Mouse (Mus musculus) stomach, embryonic 14.5 days (tissue): Measurements from ENCODE around the gene Ccne1. TPM values are rescaled to one million over a fixed set of nuclear protein-coding genes. Genes with fewer than 3 reads are reported as not detected.
A peak's percentile ranks its signal among the peaks of the same experiment; 100 is the strongest.
"Not testable (repeated sequence)": the region's sequence is repeated elsewhere in the genome, so short reads cannot be mapped to it uniquely, and the experiment has no call there.

Experiments used
- ATAC-seq: fragments of 200-750 bp; cut with Nextera tagmentation; 2 replicates; pipeline ENCODE4 v1.8.0; 2017; ENCODE audit warnings: low read depth, moderate TSS enrichment; ENCODE audit not compliant: insufficient number of reproducible peaks, insufficient read depth, low FRiP score
- H3K27ac ChIP-seq: fragments of 300-500 bp; sonication (generic); 2 replicates; pipeline ENCODE4 v1.5.1; 2014; ENCODE audit warnings: mild to moderate bottlenecking, low read length, moderate library complexity, mixed read lengths
- H3K27me3 ChIP-seq: fragments of 300-500 bp; sonication (generic); 2 replicates; pipeline ENCODE4 v1.6.1; 2014; ENCODE audit warnings: low read length, control low read depth, mixed read lengths; ENCODE audit not compliant: control insufficient read depth, insufficient read depth
- H3K36me3 ChIP-seq: fragments of 300-500 bp; sonication (generic); 2 replicates; pipeline ENCODE4 v1.6.1; 2014; ENCODE audit warnings: mild to moderate bottlenecking, control low read depth, low read length, moderate library complexity, mixed read lengths; ENCODE audit not compliant: control insufficient read depth, insufficient read depth
- H3K4me1 ChIP-seq: fragments of 300-500 bp; sonication (generic); 2 replicates; pipeline ENCODE4 v1.6.1; 2014; ENCODE audit warnings: low read length, control low read depth, mixed read lengths; ENCODE audit not compliant: control insufficient read depth, insufficient read depth
- H3K4me2 ChIP-seq: fragments of 300-500 bp; sonication (generic); replicated peaks from 2 replicates; pipeline ENCODE4 v1.6.1; 2014; ENCODE audit warnings: low read depth, low read length, control low read depth
- H3K4me3 ChIP-seq: fragments of 300-500 bp; sonication (generic); 2 replicates; pipeline ENCODE4 v1.5.1; 2014; ENCODE audit warnings: low read depth, low read length, control low read depth
- H3K9ac ChIP-seq: fragments of 300-500 bp; sonication (generic); replicated peaks from 2 replicates; pipeline ENCODE4 v1.6.1; 2014; ENCODE audit warnings: low read depth, mild to moderate bottlenecking, control low read depth, low read length, moderate library complexity, mixed read lengths
- H3K9me3 ChIP-seq: fragments of 300-500 bp; sonication (generic); 2 replicates; pipeline ENCODE4 v1.6.1; 2016; ENCODE audit warnings: low read depth, low read length, control low read depth; ENCODE audit not compliant: control insufficient read depth
- WGBS: fragments of 180-500 bp; shearing (Covaris S2); extraction: QIAGEN DNeasy Blood & Tissue Kit; methylation state at CpG from one replicate; pipeline ENCODE4 v1.1.7; 2014; 5-methylcytosine and 5-hydroxymethylcytosine counted together
- polyA plus RNA-seq: library from polyadenylated mRNA; unstranded; fragments of >200 nt; fragmentation: Nextera tagmentation; extraction: Ambion mirVana; gene quantifications from 2 replicates; pipeline ENCODE4 v1.2.1, GENCODE M21; 2014

Ccne1 gene
- polyA plus RNA-seq, 1 experiment from 2014 or later: 74.8 TPM

GRCm38 (mm10) chr7:38131186-38131585 lies 23.9 kb upstream of the Ccne1 start:
- Histone ChIP-seq H3K4me2 (no peak overlapping the region), H3K27me3 (no peaks in the 10 kb centered on the region), H3K9me3 (no peaks in the 10 kb centered on the region), H3K4me1 (no peaks in the 10 kb centered on the region), H3K9ac (no peak overlapping the region), H3K36me3 (no peaks in the 10 kb centered on the region), H3K4me3 (no peak overlapping the region), H3K27ac (no peak overlapping the region)
- 33% methylated on average over 5 of the region's 5 CpGs for WGBS
- ATAC-seq: peak; percentile 29; the same call in 1 of the 2 replicates

GRCm38 (mm10) chr7:38129986-38130729 lies 22.8 kb upstream of the Ccne1 start:
- H3K9ac ChIP-seq: no peak overlapping the region
- WGBS: 65% methylated on average over 26 of the region's 26 CpGs
- ATAC-seq: peak; percentile 28; the same call in 1 of the 2 replicates
- H3K36me3 ChIP-seq: no peaks in the 10 kb centered on the region
- no peaks in the 10 kb centered on the region for H3K9me3 ChIP-seq
- H3K4me2 ChIP-seq: no peak overlapping the region
- H3K4me3 ChIP-seq: no peak overlapping the region
- H3K4me1 ChIP-seq: no peaks in the 10 kb centered on the region
- no peaks in the 10 kb centered on the region for H3K27me3 ChIP-seq
- H3K27ac ChIP-seq: no peak overlapping the region

DNA sequence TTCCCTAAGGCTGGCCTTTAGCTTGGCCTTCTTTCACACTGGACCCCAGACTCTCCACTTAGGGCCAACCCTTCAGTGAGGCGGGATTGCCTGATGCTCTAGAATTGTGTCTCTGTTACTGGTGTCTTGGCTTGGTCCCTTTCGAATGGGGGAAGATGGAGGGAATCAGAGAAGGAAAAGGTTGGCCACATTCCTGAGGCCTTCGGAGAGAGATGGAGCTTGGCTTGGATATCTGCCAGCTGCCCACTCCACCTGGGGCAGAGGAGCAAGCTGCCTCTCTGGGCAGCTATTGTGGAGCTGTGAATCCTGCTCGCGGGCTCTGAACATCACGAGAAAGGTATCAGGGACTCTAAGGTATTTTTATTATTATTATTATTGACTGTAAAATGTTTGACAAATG lies 22.2 kb upstream of the Ccne1 start:
- H3K27me3 ChIP-seq: no peaks in the 10 kb centered on the region
- WGBS: 79% methylated on average over 6 of the region's 6 CpGs
- no peak for ATAC-seq
- no peak overlapping the region for H3K4me2 ChIP-seq
- no peaks in the 10 kb centered on the region for H3K9me3 ChIP-seq
- H3K9ac ChIP-seq: no peak overlapping the region
- no peak overlapping the region for H3K27ac ChIP-seq
- no peak overlapping the region for H3K4me3 ChIP-seq
- H3K4me1 ChIP-seq: no peaks in the 10 kb centered on the region
- no peaks in the 10 kb centered on the region for H3K36me3 ChIP-seq

DNA sequence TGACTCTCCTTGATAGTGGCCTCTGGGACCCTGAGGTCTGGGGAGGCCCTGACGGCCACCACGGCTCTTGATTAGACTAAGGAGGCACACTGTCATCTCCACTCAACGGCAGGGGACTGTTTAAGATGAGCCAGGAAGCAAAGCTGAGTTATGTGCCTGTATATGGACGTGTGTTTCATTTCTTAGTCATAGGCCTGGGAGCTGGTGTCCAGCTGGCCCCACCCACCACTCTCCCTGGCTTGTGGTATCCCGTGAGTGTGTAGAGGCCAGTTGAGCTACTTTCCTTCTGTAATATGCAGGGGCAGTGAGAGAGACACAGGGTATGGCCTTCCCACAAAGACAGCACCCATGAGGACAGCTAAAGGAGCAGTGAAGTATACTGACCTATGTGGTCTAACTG lies 20.9 kb upstream of the Ccne1 start:
- not testable (repeated sequence) for H3K9ac ChIP-seq, ATAC-seq, H3K36me3 ChIP-seq, H3K4me2 ChIP-seq, H3K27me3 ChIP-seq, H3K4me3 ChIP-seq, H3K27ac ChIP-seq, H3K9me3 ChIP-seq, H3K4me1 ChIP-seq
- WGBS: 52% methylated on average over 5 of the region's 5 CpGs

DNA sequence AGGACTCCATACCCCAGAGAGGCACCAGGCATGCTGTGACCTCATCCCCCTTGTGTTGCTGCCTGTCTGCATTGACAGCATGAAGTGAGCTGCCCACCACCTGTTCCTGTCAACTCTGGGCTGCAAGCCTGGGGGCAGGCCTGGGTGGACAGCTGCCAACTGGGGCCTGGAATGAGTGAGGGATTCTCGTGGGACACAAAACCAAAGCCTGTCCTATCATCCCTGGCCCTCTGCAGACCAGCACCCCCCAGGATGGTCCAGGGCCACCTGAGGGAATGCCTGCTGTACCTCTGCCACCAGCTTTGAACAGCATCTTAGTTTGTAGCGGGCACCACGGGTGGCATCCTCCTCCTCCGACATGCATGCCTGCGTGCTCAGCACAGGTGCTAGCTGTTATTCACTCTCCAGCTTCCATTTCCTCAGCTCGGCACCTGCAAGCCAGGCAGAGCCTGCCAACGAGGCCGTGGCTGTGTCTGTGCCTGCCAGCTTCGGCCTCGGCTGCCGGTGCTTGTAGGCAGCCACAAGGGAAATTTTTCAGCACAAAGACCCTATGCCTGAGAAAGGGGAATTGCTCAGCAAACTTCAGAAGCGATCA lies 18.3 kb upstream of the Ccne1 start:
- Histone ChIP-seq H3K9ac (no peak overlapping the region), H3K36me3 (no peaks in the 10 kb centered on the region), H3K27me3 (no peaks in the 10 kb centered on the region), H3K9me3 (no peaks in the 10 kb centered on the region), H3K4me1 (no peaks in the 10 kb centered on the region), H3K4me2 (no peak overlapping the region), H3K4me3 (no peak overlapping the region), H3K27ac (no peak overlapping the region)
- no peak for ATAC-seq
- 77% methylated on average over 12 of the region's 12 CpGs for WGBS

DNA sequence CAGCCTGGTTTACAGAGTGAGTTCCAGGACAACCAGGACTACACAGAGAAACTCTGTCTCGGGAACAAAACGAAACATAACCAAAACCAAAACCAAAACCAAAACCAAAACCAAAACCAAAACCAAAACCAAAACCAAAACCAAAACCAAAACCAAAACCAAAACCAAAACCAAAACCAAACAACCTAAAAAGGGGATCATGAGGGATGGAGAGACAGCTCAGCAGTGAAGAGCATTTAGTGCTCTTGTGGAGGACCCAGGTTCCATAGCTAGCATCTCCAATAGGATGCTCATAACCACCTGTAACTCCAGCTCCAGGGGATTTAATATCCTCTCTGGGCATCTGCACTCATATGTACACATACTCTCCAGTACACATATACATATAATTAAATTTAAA lies 16.8 kb upstream of the Ccne1 start:
- not testable (repeated sequence) for H3K27me3 ChIP-seq, H3K4me3 ChIP-seq, ATAC-seq, H3K36me3 ChIP-seq, H3K9me3 ChIP-seq, H3K4me2 ChIP-seq, H3K9ac ChIP-seq, H3K27ac ChIP-seq, H3K4me1 ChIP-seq
- WGBS: 93% methylated on average over 2 of the region's 2 CpGs

DNA sequence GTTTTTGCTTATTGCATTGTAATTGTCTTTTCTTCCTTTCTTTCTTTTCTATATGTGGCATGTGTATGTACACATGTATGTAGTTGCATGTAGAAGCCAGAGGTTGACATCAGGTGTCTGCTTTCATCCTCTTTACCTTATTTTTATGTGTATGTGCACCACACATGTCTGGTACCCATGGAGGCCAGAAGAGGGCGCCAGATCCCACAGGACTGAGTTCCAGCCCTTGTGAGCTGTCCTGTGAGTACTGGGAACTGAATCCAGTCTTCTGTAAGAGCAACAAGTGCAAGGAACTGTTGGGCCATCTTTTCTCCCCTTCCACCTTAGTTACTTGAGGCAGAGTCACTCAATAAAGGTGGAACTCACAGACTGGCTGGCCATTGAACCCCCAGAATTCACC lies 11.3 kb upstream of the Ccne1 start:
- ATAC-seq: no peak
- no peaks in the 10 kb centered on the region for H3K4me1 ChIP-seq
- 0% methylated on average over 1 of the region's 1 CpGs for WGBS
- H3K9ac ChIP-seq: no peak overlapping the region
- H3K36me3 ChIP-seq: no peaks in the 10 kb centered on the region
- H3K9me3 ChIP-seq: no peaks in the 10 kb centered on the region
- no peaks in the 10 kb centered on the region for H3K27me3 ChIP-seq
- H3K4me2 ChIP-seq: no peak overlapping the region
- no peak overlapping the region for H3K4me3 ChIP-seq
- H3K27ac ChIP-seq: no peak overlapping the region

GRCm38 (mm10) chr7:38112451-38112850 lies 5.1 kb upstream of the Ccne1 start:
- Histone ChIP-seq H3K27me3 (no peaks in the 10 kb centered on the region), H3K4me1 (peaks cover 16% of the 10 kb centered on the region; the same call in 1 of the 2 replicates)
- 67% methylated on average over 9 of the region's 9 CpGs for WGBS

More at GRCm38 (mm10) chr7:38112451-38112850, 5.1 kb upstream of the Ccne1 start:
- no peak for ATAC-seq
- H3K4me2 ChIP-seq: no peak overlapping the region
- no peak overlapping the region for H3K4me3 ChIP-seq
- H3K27ac ChIP-seq: peak overlapping the region; percentile 81
- no peaks in the 10 kb centered on the region for H3K36me3 ChIP-seq
- no peak overlapping the region for H3K9ac ChIP-seq
- no peaks in the 10 kb centered on the region for H3K9me3 ChIP-seq
